Mouse (Mus musculus) heart, postnatal 0 days (tissue): ENCODE measurements at regions not wholly inside any gene's neighbourhood (a gene's known extent, or its start where the extent isn't known, plus 50 kb on each side); places are given as distances from the start of the nearest gene placed in this dataset.

Source experiments
- CTCF ChIP-seq: IDR thresholded peaks from 2 replicates; pipeline ENCODE4 v1.5.1; 2016; ENCODE audit warnings: antibody characterized with exemption, control low read depth, low read depth
- EP300 ChIP-seq: IDR thresholded peaks from 2 replicates; pipeline ENCODE4 v1.6.1; 2016; ENCODE audit warnings: antibody characterized with exemption, low read depth

GRCm38 (mm10) chr17:73053479-73054215 is 54.1 kb upstream of the Lclat1 start:
- TF ChIP-seq CTCF (no peak), EP300 (no peak)
